In genomic region chr6:38458075-38458474, GRCm38 (mm10) we compare ENCODE assay signal across 16 mouse cellular contexts.
"Had no signal": no experiment of that assay in that cellular context is flagged by ENCODE, and none has a peak within 500 bp of the region (broad histone marks: within the 10 kb centered on the region; RNA-seq: fewer than 3 reads in every experiment).

No protein-coding gene starts in this region.

- H3K4me3 ChIP-seq: neural tube, embryonic 13.5 days; neural tube, embryonic 15.5 days; stomach, embryonic 15.5 days had no signal

- H3K4me1 ChIP-seq: neural tube, embryonic 13.5 days; neural tube, embryonic 15.5 days; stomach, embryonic 15.5 days had no signal

- H3K27me3 ChIP-seq: neural tube, embryonic 13.5 days; neural tube, embryonic 15.5 days; stomach, embryonic 15.5 days had no signal

- H3K4me2 ChIP-seq: neural tube, embryonic 13.5 days; neural tube, embryonic 15.5 days; stomach, embryonic 15.5 days had no signal

- H3K9me3 ChIP-seq: neural tube, embryonic 13.5 days; neural tube, embryonic 15.5 days; stomach, embryonic 15.5 days had no signal

- H3K27ac ChIP-seq: neural tube, embryonic 13.5 days; neural tube, embryonic 15.5 days; stomach, embryonic 15.5 days; stomach, postnatal 0 days had no signal

- DNase-seq: retina, postnatal 1 day; right cerebral cortex, adult 18-20 months; right cerebral cortex, postnatal 14 days; right cerebral cortex, postnatal 25 days; right cerebral cortex, postnatal 4 days; spleen, adult 18-20 months; thymus, adult 18-20 months; thymus, adult 2 months; thymus, postnatal 14 days; thymus, postnatal 25 days; thymus, postnatal 36 days; thymus, postnatal 4 days had no signal

- H3K9ac ChIP-seq: neural tube, embryonic 13.5 days; neural tube, embryonic 15.5 days; stomach, embryonic 15.5 days had no signal
